Mouse (Mus musculus) ES-Bruce4 (cell line): ENCODE results near the gene Dhdds. TPM values are rescaled to one million over a fixed set of nuclear protein-coding genes. Genes with fewer than 3 reads are reported as not detected.

Experiments used
- H3K27ac ChIP-seq: 2 replicates; pipeline ENCODE4 v1.5.1; 2012; ENCODE audit warnings: low read length, inconsistent platforms; ENCODE audit not compliant: insufficient read depth
- H3K27me3 ChIP-seq: 2 replicates; pipeline ENCODE4 v1.6.1; 2012; ENCODE audit warnings: mild to moderate bottlenecking, low read length, inconsistent platforms; ENCODE audit not compliant: control insufficient read depth, poor library complexity, insufficient read depth, severe bottlenecking
- H3K36me3 ChIP-seq: 2 replicates; pipeline ENCODE4 v1.6.1; 2012; ENCODE audit warnings: inconsistent platforms, mild to moderate bottlenecking, low read length, moderate library complexity; ENCODE audit not compliant: control insufficient read depth, poor library complexity, insufficient read depth, severe bottlenecking
- H3K4me1 ChIP-seq: one replicate; pipeline ENCODE4 v1.8.1; 2011; ENCODE audit warnings: low read length; ENCODE audit not compliant: control insufficient read depth, insufficient read depth
- H3K4me3 ChIP-seq: 2 replicates; pipeline ENCODE4 v1.5.1; 2011; ENCODE audit warnings: low read depth, mild to moderate bottlenecking, low read length
- H3K9ac ChIP-seq: 2 replicates; pipeline ENCODE4 v1.6.1; 2012; ENCODE audit warnings: low read depth, mild to moderate bottlenecking, inconsistent platforms; ENCODE audit not compliant: poor library complexity, severe bottlenecking
- H3K9me3 ChIP-seq: replicated peaks from 2 replicates; pipeline ENCODE4 v1.6.1; 2012; ENCODE audit warnings: mild to moderate bottlenecking, low read length, inconsistent platforms; ENCODE audit not compliant: control insufficient read depth, poor library complexity, insufficient read depth, severe bottlenecking
- CTCF ChIP-seq: IDR thresholded peaks from one replicate; pipeline ENCODE4 v1.8.1; 2011; ENCODE audit warnings: low read depth, low read length
- EP300 ChIP-seq: IDR thresholded peaks from 2 replicates; pipeline ENCODE4 v1.6.1; 2011; ENCODE audit warnings: low read depth, low read length; ENCODE audit not compliant: insufficient read depth
- POLR2A ChIP-seq: IDR thresholded peaks from one replicate; pipeline ENCODE4 v1.8.1; 2011; ENCODE audit warnings: low read length; ENCODE audit not compliant: insufficient read depth
- polyA plus RNA-seq: library from polyadenylated mRNA; stranded (reverse); fragments of >200 nt; gene quantifications from 2 replicates; pipeline ENCODE4 v1.2.4, GENCODE M21; 2011; ENCODE audit warnings: low read depth; ENCODE audit not compliant: missing spikeins, insufficient read depth, insufficient read length

The Dhdds gene
- polyA plus RNA-seq, 1 experiment: 18.5 TPM

GRCm38 (mm10) chr4:133943791-133944190 lies 56.9 kb downstream of the Dhdds start:
- Histone ChIP-seq H3K4me3 (no peak overlapping the region), H3K9me3 (peaks cover 3% of the 10 kb centered on the region; the same call in 1 of the 2 replicates), H3K9ac (no peak overlapping the region), H3K36me3 (no peaks in the 10 kb centered on the region), H3K27ac (no peak overlapping the region), H3K27me3 (no peaks in the 10 kb centered on the region), H3K4me1 (no peaks in the 10 kb centered on the region)
- TF ChIP-seq POLR2A (no peak), EP300 (no peak), CTCF (no peak)

- TF ChIP-seq CTCF (no peak), EP300 (no peak), POLR2A (no peak)
- Histone ChIP-seq H3K4me1 (no peaks in the 10 kb centered on the region), H3K4me3 (no peak overlapping the region), H3K27ac (no peak overlapping the region), H3K27me3 (no peaks in the 10 kb centered on the region), H3K36me3 (no peaks in the 10 kb centered on the region), H3K9ac (no peak overlapping the region), H3K9me3 (peaks cover 3% of the 10 kb centered on the region; the same call in 1 of the 2 replicates)
Observed at GRCm38 (mm10) chr4:133942679-133943078, 58.0 kb downstream of the Dhdds start.

- Histone ChIP-seq H3K27me3 (no peaks in the 10 kb centered on the region), H3K9ac (no peak overlapping the region), H3K4me3 (no peak overlapping the region), H3K9me3 (peaks cover 3% of the 10 kb centered on the region; the same call in 1 of the 2 replicates), H3K36me3 (no peaks in the 10 kb centered on the region), H3K4me1 (no peaks in the 10 kb centered on the region), H3K27ac (no peak overlapping the region)
- TF ChIP-seq EP300 (no peak), CTCF (no peak), POLR2A (no peak)
Observed at GRCm38 (mm10) chr4:133941576-133941975, 59.1 kb downstream of the Dhdds start.

GRCm38 (mm10) chr4:133940386-133941260 lies 60.1 kb downstream of the Dhdds start:
- no peaks in the 10 kb centered on the region for H3K9me3 ChIP-seq
- H3K36me3 ChIP-seq: no peaks in the 10 kb centered on the region
- no peaks in the 10 kb centered on the region for H3K4me1 ChIP-seq
- H3K27ac ChIP-seq: no peak overlapping the region
- no peak overlapping the region for H3K9ac ChIP-seq
- H3K4me3 ChIP-seq: no peak overlapping the region
- TF ChIP-seq POLR2A (no peak), EP300 (no peak), CTCF (no peak)
- no peaks in the 10 kb centered on the region for H3K27me3 ChIP-seq

- H3K4me1 ChIP-seq: no peaks in the 10 kb centered on the region
- no peak overlapping the region for H3K4me3 ChIP-seq
- no peaks in the 10 kb centered on the region for H3K9me3 ChIP-seq
- H3K27ac ChIP-seq: no peak overlapping the region
- no peak overlapping the region for H3K9ac ChIP-seq
- H3K27me3 ChIP-seq: no peaks in the 10 kb centered on the region
- no peaks in the 10 kb centered on the region for H3K36me3 ChIP-seq
- TF ChIP-seq CTCF (no peak), EP300 (no peak), POLR2A (no peak)
Observed at GRCm38 (mm10) chr4:133938077-133938476, 62.6 kb downstream of the Dhdds start.

- Histone ChIP-seq H3K4me3 (no peak overlapping the region), H3K4me1 (no peaks in the 10 kb centered on the region), H3K36me3 (no peaks in the 10 kb centered on the region), H3K9ac (no peak overlapping the region), H3K27me3 (no peaks in the 10 kb centered on the region), H3K27ac (no peak overlapping the region), H3K9me3 (no peaks in the 10 kb centered on the region)
- TF ChIP-seq EP300 (no peak), CTCF (no peak), POLR2A (no peak)
Observed at GRCm38 (mm10) chr4:133931785-133932184, 68.9 kb downstream of the Dhdds start.
